Mouse (Mus musculus): Measurements from ENCODE around the gene Crkl. TPM values are rescaled to one million over a fixed set of nuclear protein-coding genes. Genes with fewer than 3 reads are reported as not detected.

Gene Crkl
- polyA plus RNA-seq, 1 experiment from 2014 or later, result 91.2 TPM

- H3K9ac ChIP-seq (replicated peaks), result no peak overlapping the region
- no peak overlapping the region for H3K27ac ChIP-seq
- WGBS, result 90% methylated on average over 4 of the region's 4 CpGs
- H3K9me3 ChIP-seq, result no peaks in the 10 kb centered on the region
- H3K4me3 ChIP-seq (replicated peaks), result no peak overlapping the region
- ATAC-seq, result no peak
- H3K27me3 ChIP-seq, result no peaks in the 10 kb centered on the region
- H3K36me3 ChIP-seq, result peaks cover 45% of the 10 kb centered on the region
- peaks cover 15% of the 10 kb centered on the region for H3K4me1 ChIP-seq (replicated peaks)
- H3K4me2 ChIP-seq (replicated peaks), result no peak overlapping the region
Observed at GRCm38 (mm10) chr16:17460254-17460653, 8.5 kb downstream of the Crkl start.

GRCm38 (mm10) chr16:17461596-17461995 lies 9.8 kb downstream of the Crkl start:
- H3K36me3 ChIP-seq, result peaks cover 35% of the 10 kb centered on the region
- H3K4me1 ChIP-seq (replicated peaks), result peaks cover 4% of the 10 kb centered on the region
- H3K4me3 ChIP-seq (replicated peaks), result no peak overlapping the region
- H3K9ac ChIP-seq (replicated peaks), result no peak overlapping the region
- no peaks in the 10 kb centered on the region for H3K27me3 ChIP-seq
- no peak overlapping the region for H3K4me2 ChIP-seq (replicated peaks)
- ATAC-seq, result no peak
- H3K9me3 ChIP-seq, result no peaks in the 10 kb centered on the region
- no peak overlapping the region for H3K27ac ChIP-seq
- 97% methylated on average over 1 of the region's 1 CpGs for WGBS

DNA sequence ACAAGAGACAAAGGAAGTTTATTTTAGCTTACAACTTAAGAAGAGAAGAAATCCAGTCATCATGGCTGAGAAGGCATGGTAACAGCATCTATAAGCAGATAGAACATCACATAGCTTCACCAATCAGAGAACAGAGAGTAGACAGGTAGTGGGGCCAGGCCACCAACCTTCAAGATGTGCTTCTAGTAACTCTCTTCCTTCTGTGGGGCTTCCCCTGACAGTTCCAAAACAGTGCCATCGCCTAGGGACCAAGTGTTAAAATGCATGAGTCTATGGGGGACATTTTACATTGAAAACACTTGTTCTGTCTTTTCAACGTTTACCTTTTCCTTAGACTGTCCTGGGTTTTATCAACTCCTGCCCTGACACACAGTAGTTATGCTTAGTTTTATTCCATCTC lies 11.4 kb downstream of the Crkl start:
- H3K36me3 ChIP-seq, result peaks cover 20% of the 10 kb centered on the region
- H3K27me3 ChIP-seq, result no peaks in the 10 kb centered on the region
- ATAC-seq, result no peak
- no peak overlapping the region for H3K9ac ChIP-seq (replicated peaks)
- H3K27ac ChIP-seq, result no peak overlapping the region
- H3K4me3 ChIP-seq (replicated peaks), result no peak overlapping the region
- no peak overlapping the region for H3K4me2 ChIP-seq (replicated peaks)
- no peaks in the 10 kb centered on the region for H3K9me3 ChIP-seq
- no peaks in the 10 kb centered on the region for H3K4me1 ChIP-seq (replicated peaks)
- WGBS, result 96% methylated on average over 2 of the region's 2 CpGs

GRCm38 (mm10) chr16:17466875-17467663 lies 15.3 kb downstream of the Crkl start:
- no peak overlapping the region for H3K27ac ChIP-seq
- H3K9me3 ChIP-seq, result no peaks in the 10 kb centered on the region
- H3K9ac ChIP-seq (replicated peaks), result no peak overlapping the region
- no peaks in the 10 kb centered on the region for H3K4me1 ChIP-seq (replicated peaks)
- ATAC-seq, result no peak
- H3K36me3 ChIP-seq, result peaks cover 16% of the 10 kb centered on the region
- H3K27me3 ChIP-seq, result no peaks in the 10 kb centered on the region
- H3K4me3 ChIP-seq (replicated peaks), result no peak overlapping the region
- WGBS, result 94% methylated on average over 4 of the region's 4 CpGs
- no peak overlapping the region for H3K4me2 ChIP-seq (replicated peaks)

GRCm38 (mm10) chr16:17472498-17472897 lies 20.7 kb downstream of the Crkl start:
- H3K9ac ChIP-seq (replicated peaks), result no peak overlapping the region
- H3K4me2 ChIP-seq (replicated peaks), result no peak overlapping the region
- H3K4me3 ChIP-seq (replicated peaks), result no peak overlapping the region
- 92% methylated on average over 6 of the region's 6 CpGs for WGBS
- no peaks in the 10 kb centered on the region for H3K9me3 ChIP-seq
- H3K36me3 ChIP-seq, result peaks cover 20% of the 10 kb centered on the region
- ATAC-seq, result no peak
- H3K27me3 ChIP-seq, result no peaks in the 10 kb centered on the region
- H3K4me1 ChIP-seq (replicated peaks), result 0 out of 2 replicates have a peak, but pooled peaks cover 2% of the 10 kb centered on the region
- no peak overlapping the region for H3K27ac ChIP-seq

DNA sequence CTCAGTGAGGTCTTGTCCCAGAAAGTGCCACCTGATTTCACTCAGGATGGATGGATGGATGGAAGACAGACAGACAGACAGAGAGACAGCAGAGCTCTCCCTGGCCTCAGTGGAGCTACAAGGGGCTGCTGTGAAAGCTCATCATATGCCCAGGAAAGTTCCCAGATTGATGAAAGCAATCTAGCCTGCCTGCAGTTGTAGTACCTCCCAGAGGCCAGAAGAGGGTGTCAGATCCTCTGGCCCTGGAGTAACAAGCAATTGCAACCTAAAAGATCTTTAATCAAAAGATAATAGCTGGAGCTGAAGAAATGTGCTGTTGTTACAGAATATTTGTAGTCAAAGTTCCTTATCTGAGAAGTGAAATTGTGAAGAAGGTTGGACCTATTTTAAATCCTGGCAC lies 22.3 kb downstream of the Crkl start:
- H3K4me3 ChIP-seq (replicated peaks), result no peak overlapping the region
- no peak for ATAC-seq

DNA sequence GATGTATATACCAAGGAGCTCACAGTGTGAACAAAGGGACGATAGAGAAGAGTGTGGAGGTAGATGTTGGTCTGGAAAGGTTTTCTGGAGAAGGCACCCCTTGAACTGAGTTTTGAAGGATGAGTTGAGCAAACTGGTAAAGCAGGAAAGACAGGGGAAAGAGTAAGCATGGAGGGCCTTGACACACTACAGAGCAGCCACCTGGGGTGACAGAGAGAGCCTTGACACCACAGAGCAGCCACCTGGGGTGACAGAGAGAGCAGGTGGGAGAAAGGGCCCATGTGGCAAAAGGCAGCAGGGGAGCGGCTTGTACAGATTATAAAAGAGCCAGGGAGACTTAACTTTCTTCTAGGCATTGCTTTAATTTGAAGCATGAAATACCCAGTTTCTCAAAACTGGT lies 23.0 kb downstream of the Crkl start:
- Histone ChIP-seq H3K27ac (no peak overlapping the region), H3K36me3 (peaks cover 11% of the 10 kb centered on the region), H3K4me1 (replicated peaks) (0 out of 2 replicates have a peak, but pooled peaks cover 9% of the 10 kb centered on the region), H3K4me2 (replicated peaks) (no peak overlapping the region), H3K27me3 (no peaks in the 10 kb centered on the region), H3K9me3 (no peaks in the 10 kb centered on the region), H3K9ac (replicated peaks) (no peak overlapping the region), H3K4me3 (replicated peaks) (no peak overlapping the region)
- WGBS, result 93% methylated on average over 2 of the region's 2 CpGs
- ATAC-seq, result no peak

More for the DNA sequence above, 22.3 kb downstream of the Crkl start:
- H3K4me1 ChIP-seq (replicated peaks), result 0 out of 2 replicates have a peak, but pooled peaks cover 9% of the 10 kb centered on the region
- no peak overlapping the region for H3K4me2 ChIP-seq (replicated peaks)
- H3K36me3 ChIP-seq, result peaks cover 15% of the 10 kb centered on the region
- H3K27ac ChIP-seq, result no peak overlapping the region
- no peaks in the 10 kb centered on the region for H3K27me3 ChIP-seq
- no peak overlapping the region for H3K9ac ChIP-seq (replicated peaks)
- no peaks in the 10 kb centered on the region for H3K9me3 ChIP-seq

DNA sequence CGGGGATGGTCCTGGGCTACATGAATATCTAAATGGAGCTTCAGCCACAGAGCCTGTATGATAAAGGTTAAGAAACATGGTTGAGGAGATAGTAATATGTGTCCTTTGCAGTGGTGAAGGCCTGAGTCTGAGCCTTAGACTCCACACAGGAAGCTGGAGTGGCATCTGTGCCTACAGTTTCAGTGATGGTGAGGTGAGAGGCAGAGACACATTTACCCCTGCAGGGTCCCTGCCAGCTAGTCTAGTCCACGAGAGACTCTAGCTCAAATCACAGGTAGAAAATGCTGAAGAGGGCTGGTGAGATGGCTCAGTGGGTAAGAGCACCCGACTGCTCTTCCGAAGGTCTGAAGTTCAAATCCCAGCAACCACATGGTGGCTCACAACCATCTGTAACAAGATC lies 23.5 kb downstream of the Crkl start:
- no peak overlapping the region for H3K27ac ChIP-seq
- no peaks in the 10 kb centered on the region for H3K27me3 ChIP-seq
- 92% methylated on average over 4 of the region's 4 CpGs for WGBS
- H3K4me3 ChIP-seq (replicated peaks), result no peak overlapping the region
- peaks cover 6% of the 10 kb centered on the region for H3K36me3 ChIP-seq
- H3K4me2 ChIP-seq (replicated peaks), result no peak overlapping the region
- no peaks in the 10 kb centered on the region for H3K9me3 ChIP-seq
- 0 out of 2 replicates have a peak, but pooled peaks cover 9% of the 10 kb centered on the region for H3K4me1 ChIP-seq (replicated peaks)
- no peak overlapping the region for H3K9ac ChIP-seq (replicated peaks)
- no peak for ATAC-seq

DNA sequence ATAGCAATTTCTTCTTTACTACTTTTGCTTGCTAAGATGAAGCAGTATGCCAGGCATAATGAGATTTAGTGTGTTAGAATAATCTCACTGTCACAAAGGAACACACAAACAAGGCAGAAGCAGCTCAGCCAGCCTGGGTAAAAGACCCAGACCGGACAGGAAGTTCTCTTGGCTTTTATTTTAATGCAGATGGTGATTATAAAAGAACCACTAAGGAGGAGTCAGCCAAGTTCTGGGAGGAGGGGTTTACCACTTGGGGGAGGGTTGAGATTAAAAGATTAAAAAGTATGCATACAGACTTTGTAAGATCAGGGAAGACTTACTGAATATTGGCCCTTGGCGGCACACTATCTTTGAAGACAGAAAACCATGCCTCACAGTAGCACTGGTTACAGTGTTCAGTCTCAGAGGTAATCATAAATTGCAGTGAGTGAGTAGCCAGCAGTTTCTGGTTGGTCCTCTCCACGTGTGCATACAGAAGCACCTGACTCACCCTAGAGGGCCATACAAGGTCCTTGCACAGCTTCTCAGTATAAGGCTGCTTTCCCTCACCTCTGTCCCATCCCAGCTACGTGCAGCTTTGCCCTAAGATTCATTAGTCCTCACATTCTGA lies 26.6 kb downstream of the Crkl start:
- 75% methylated on average over 4 of the region's 4 CpGs for WGBS
- no peaks in the 10 kb centered on the region for H3K9me3 ChIP-seq
- H3K4me2 ChIP-seq (replicated peaks), result no peak overlapping the region
- peaks cover 10% of the 10 kb centered on the region for H3K36me3 ChIP-seq
- H3K27me3 ChIP-seq, result no peaks in the 10 kb centered on the region
- H3K4me1 ChIP-seq (replicated peaks), result 0 out of 2 replicates have a peak, but pooled peaks cover 9% of the 10 kb centered on the region
- no peak overlapping the region for H3K9ac ChIP-seq (replicated peaks)
- ATAC-seq, result no peak
- no peak overlapping the region for H3K27ac ChIP-seq
- H3K4me3 ChIP-seq (replicated peaks), result no peak overlapping the region

GRCm38 (mm10) chr16:17481465-17481864 lies 29.7 kb downstream of the Crkl start:
- Histone ChIP-seq H3K9me3 (no peaks in the 10 kb centered on the region), H3K27me3 (no peaks in the 10 kb centered on the region), H3K27ac (no peak overlapping the region), H3K4me3 (replicated peaks) (no peak overlapping the region), H3K36me3 (peaks cover 35% of the 10 kb centered on the region), H3K4me1 (replicated peaks) (peaks cover 18% of the 10 kb centered on the region; the same call in 1 of the 2 replicates), H3K9ac (replicated peaks) (no peak overlapping the region), H3K4me2 (replicated peaks) (no peak overlapping the region)
- WGBS, result 91% methylated on average over 2 of the region's 2 CpGs
- ATAC-seq, result no peak

DNA sequence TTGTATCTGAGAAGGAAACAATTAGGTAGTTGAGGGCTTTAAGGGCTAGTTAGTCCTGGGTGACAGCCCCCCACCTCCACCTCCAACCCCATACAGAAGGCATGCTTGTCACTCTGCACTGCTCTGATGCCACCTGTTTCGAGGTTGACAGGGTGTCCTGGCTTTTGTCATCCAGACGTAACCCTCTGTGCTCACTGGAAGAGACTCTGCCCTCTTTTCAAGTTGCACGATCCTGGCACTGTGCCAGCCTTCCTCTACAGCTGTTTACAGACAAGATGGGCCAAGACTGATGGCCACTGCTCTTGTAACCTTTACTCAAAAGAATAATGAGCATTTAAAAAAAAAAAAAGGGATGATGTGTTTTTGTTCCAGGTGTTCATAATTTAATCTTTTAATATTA lies 34.7 kb downstream of the Crkl start:
- peaks cover 16% of the 10 kb centered on the region for H3K27me3 ChIP-seq
- no peak overlapping the region for H3K9ac ChIP-seq (replicated peaks)
- H3K4me1 ChIP-seq (replicated peaks), result peaks cover 19% of the 10 kb centered on the region
- no peak overlapping the region for H3K4me3 ChIP-seq (replicated peaks)
- H3K4me2 ChIP-seq (replicated peaks), result no peak overlapping the region
- ATAC-seq, result no peak
- peaks cover 46% of the 10 kb centered on the region for H3K36me3 ChIP-seq
- 58% methylated on average over 3 of the region's 3 CpGs for WGBS
- H3K27ac ChIP-seq, result no peak overlapping the region
- no peaks in the 10 kb centered on the region for H3K9me3 ChIP-seq

Data from midbrain, embryonic 13.5 days (tissue).